Mouse (Mus musculus) midbrain, embryonic 14.5 days (tissue): ENCODE measurements around the gene Rab13. TPM values are rescaled to one million over a fixed set of nuclear protein-coding genes. Genes with fewer than 3 reads are reported as not detected.
A peak's percentile ranks its signal among the peaks of the same experiment; 100 is the strongest.
"Not testable (repeated sequence)": the region's sequence is repeated elsewhere in the genome, so short reads cannot be mapped to it uniquely, and the experiment has no call there.

Experiments
- ATAC-seq: fragments of 200-750 bp; cut with Nextera tagmentation; 2 replicates; pipeline ENCODE4 v1.8.0; 2017; ENCODE audit warnings: moderate number of reproducible peaks, moderate library complexity; ENCODE audit not compliant: low FRiP score, low TSS enrichment
- DNase-seq: peaks from one replicate; pipeline ENCODE4 v3.0.0-alpha.2; 2015
- H3K27ac ChIP-seq: fragments of 300-500 bp; sonication (generic); replicated peaks from 2 replicates; pipeline ENCODE4 v1.5.1; 2014; ENCODE audit warnings: mild to moderate bottlenecking, low read depth, low read length, moderate library complexity
- H3K27me3 ChIP-seq: fragments of 300-500 bp; sonication (generic); 2 replicates; pipeline ENCODE4 v1.6.1; 2014; ENCODE audit warnings: low read length, control low read depth, mixed read lengths; ENCODE audit not compliant: control insufficient read depth, insufficient read depth
- H3K36me3 ChIP-seq: fragments of 300-500 bp; sonication (generic); 2 replicates; pipeline ENCODE4 v1.6.1; 2014; ENCODE audit warnings: low read length, control low read depth; ENCODE audit not compliant: control insufficient read depth, insufficient read depth
- H3K4me1 ChIP-seq: fragments of 300-500 bp; sonication (generic); 2 replicates; pipeline ENCODE4 v1.6.1; 2014; ENCODE audit warnings: mild to moderate bottlenecking, antibody characterized with exemption, low read length, control low read depth; ENCODE audit not compliant: control insufficient read depth, insufficient read depth
- H3K4me2 ChIP-seq: fragments of 300-500 bp; sonication (generic); 2 replicates; pipeline ENCODE4 v1.6.1; 2014; ENCODE audit warnings: mild to moderate bottlenecking, low read length, moderate library complexity
- H3K4me3 ChIP-seq: fragments of 300-500 bp; sonication (generic); replicated peaks from 2 replicates; pipeline ENCODE4 v1.5.1; 2014; ENCODE audit warnings: low read depth, low read length
- H3K9ac ChIP-seq: fragments of 300-500 bp; sonication (generic); replicated peaks from 2 replicates; pipeline ENCODE4 v1.6.1; 2014; ENCODE audit warnings: mild to moderate bottlenecking, low read length, moderate library complexity
- H3K9me3 ChIP-seq: fragments of 300-500 bp; sonication (generic); 2 replicates; pipeline ENCODE4 v1.6.1; 2016; ENCODE audit warnings: low read length, control low read depth, mixed read lengths; ENCODE audit not compliant: control insufficient read depth
- WGBS: fragments of 180-500 bp; shearing (Covaris S2); extraction: QIAGEN DNeasy Blood & Tissue Kit; methylation state at CpG from one replicate; pipeline ENCODE4 v1.1.7; 2014; 5-methylcytosine and 5-hydroxymethylcytosine counted together
- polyA plus RNA-seq: library from polyadenylated mRNA; unstranded; fragments of >200 nt; fragmentation: Nextera tagmentation; extraction: Ambion mirVana; gene quantifications from 2 replicates; pipeline ENCODE4 v1.2.1, GENCODE M21; 2014

Gene Rab13
- polyA plus RNA-seq, 1 experiment from 2014 or later = 10.7 TPM

- no peak overlapping the region for H3K4me3 ChIP-seq
- no peak overlapping the region for H3K9ac ChIP-seq
- ATAC-seq = no peak
- no peaks in the 10 kb centered on the region for H3K27me3 ChIP-seq
- DNase-seq = no peak
- H3K4me1 ChIP-seq = peaks cover 12% of the 10 kb centered on the region; the same call in 1 of the 2 replicates
- H3K9me3 ChIP-seq = no peaks in the 10 kb centered on the region
- H3K27ac ChIP-seq = no peak overlapping the region
- H3K4me2 ChIP-seq = no peak overlapping the region
- 85% methylated on average over 10 of the region's 10 CpGs for WGBS
- H3K36me3 ChIP-seq = peaks cover 2% of the 10 kb centered on the region
Measured at GRCm38 (mm10) chr3:90241669-90242358, 28.3 kb downstream of the Rab13 start.

DNA sequence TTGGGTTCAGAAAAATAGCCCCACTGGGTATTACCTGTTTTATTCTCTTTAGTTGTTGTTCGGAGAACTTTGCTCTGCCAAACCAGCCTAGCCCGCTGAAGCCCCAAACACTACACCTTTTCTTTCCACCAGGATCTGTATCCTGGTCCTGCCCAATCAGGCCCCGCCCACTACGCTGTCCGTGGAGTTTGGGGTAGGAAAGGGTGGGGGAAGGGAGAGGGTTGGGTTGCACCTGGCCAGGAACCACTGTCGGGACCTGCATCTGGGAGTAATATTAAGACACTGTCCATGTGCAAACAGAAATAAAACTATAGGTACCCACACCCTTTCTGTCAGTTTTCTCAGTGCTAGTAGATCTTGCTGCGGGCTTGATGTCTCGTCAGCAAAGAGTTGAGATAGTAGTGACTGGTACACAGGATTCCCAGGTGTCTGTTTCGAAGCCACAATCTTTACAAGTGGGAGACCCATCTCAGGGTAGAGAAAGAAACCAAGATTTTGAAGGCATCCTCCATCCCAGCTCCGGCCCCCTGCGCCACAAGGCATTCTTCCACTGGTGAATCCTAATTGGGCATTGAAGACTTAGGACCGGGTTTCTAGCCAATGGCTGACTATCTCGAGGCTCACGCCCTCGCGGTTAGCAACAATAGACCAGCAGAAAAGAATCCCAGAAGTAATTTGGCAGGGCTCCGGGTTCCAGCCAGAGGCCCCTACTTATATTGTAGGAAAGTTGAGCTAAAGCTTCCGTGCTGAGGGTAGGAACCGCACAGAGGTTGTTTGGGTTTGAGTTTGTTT lies 29.7 kb downstream of the Rab13 start, which contains the start of gene Creb3l4:
Gene Creb3l4 (minus strand): TSS at position 529 of the 792 bp plus-strand sequence.
- Histone ChIP-seq H3K4me1 (peaks cover 12% of the 10 kb centered on the region; the same call in 1 of the 2 replicates), H3K4me3 (peak within 1 kb of the TSS; percentile 29), H3K36me3 (no peaks in the 10 kb centered on the region), H3K9ac (0 out of 2 replicates have a peak within 1 kb of the TSS, but pooled peaks have one; percentile 10), H3K27ac (peak within 1 kb of the TSS; percentile 32), H3K27me3 (no peaks in the 10 kb centered on the region), H3K4me2 (peak within 1 kb of the TSS; percentile 63), H3K9me3 (no peaks in the 10 kb centered on the region)
- 2% methylated on average over 19 of the region's 19 CpGs for WGBS
- ATAC-seq (peak; percentile 46; the same call in 1 of the 2 replicates), DNase-seq (peak; percentile 81)

- Histone ChIP-seq H3K27me3 (no peaks in the 10 kb centered on the region), H3K4me3 (no peak overlapping the region), H3K36me3 (no peaks in the 10 kb centered on the region), H3K27ac (no peak overlapping the region), H3K4me1 (peaks cover 21% of the 10 kb centered on the region), H3K9ac (no peak overlapping the region), H3K9me3 (no peaks in the 10 kb centered on the region), H3K4me2 (no peak overlapping the region)
- ATAC-seq (no peak), DNase-seq (no peak)
- 76% methylated on average over 2 of the region's 2 CpGs for WGBS
Measured at GRCm38 (mm10) chr3:90245406-90245805, 31.9 kb downstream of the Rab13 start.

- H3K4me2 ChIP-seq = peak overlapping the region; percentile 83
- no peaks in the 10 kb centered on the region for H3K9me3 ChIP-seq
- ATAC-seq (no peak), DNase-seq (no peak)
- WGBS = under 1% methylated on average over 3 of the region's 3 CpGs
- H3K9ac ChIP-seq = peak overlapping the region; percentile 75; the same call in 1 of the 2 replicates
- peak overlapping the region; percentile 63 for H3K4me3 ChIP-seq
- peaks cover 20% of the 10 kb centered on the region for H3K4me1 ChIP-seq
- H3K27ac ChIP-seq = peak overlapping the region; percentile 68
- peaks cover 10% of the 10 kb centered on the region; the same call in 1 of the 2 replicates for H3K36me3 ChIP-seq
- no peaks in the 10 kb centered on the region for H3K27me3 ChIP-seq
Measured at GRCm38 (mm10) chr3:90247630-90247959, 34.1 kb downstream of the Rab13 start.

GRCm38 (mm10) chr3:90247960-90248745 lies 34.7 kb downstream of the Rab13 start, which contains the start of gene Slc39a1:
TSS of gene Slc39a1 (plus strand) at chr3:90248172.
- Histone ChIP-seq H3K27ac (peak within 1 kb of the TSS; percentile 80), H3K4me2 (peak within 1 kb of the TSS; percentile 83), H3K27me3 (no peaks in the 10 kb centered on the region), H3K4me3 (peak within 1 kb of the TSS; percentile 63), H3K9ac (peak within 1 kb of the TSS; percentile 75), H3K9me3 (no peaks in the 10 kb centered on the region), H3K36me3 (peaks cover 10% of the 10 kb centered on the region; the same call in 1 of the 2 replicates), H3K4me1 (peaks cover 15% of the 10 kb centered on the region)
- ATAC-seq = peak; percentile 94
- peak; percentile 98 for DNase-seq
- WGBS = under 1% methylated on average over 44 of the region's 44 CpGs

GRCm38 (mm10) chr3:90248746-90249100 lies 35.2 kb downstream of the Rab13 start:
- peaks cover 10% of the 10 kb centered on the region; the same call in 1 of the 2 replicates for H3K36me3 ChIP-seq
- H3K9me3 ChIP-seq = no peaks in the 10 kb centered on the region
- no peak for ATAC-seq
- H3K27ac ChIP-seq = peak overlapping the region; percentile 80
- H3K4me2 ChIP-seq = peak overlapping the region; percentile 83
- H3K9ac ChIP-seq = peak overlapping the region; percentile 75
- H3K4me1 ChIP-seq = peaks cover 10% of the 10 kb centered on the region
- WGBS = 5% methylated on average over 10 of the region's 10 CpGs
- peak overlapping the region; percentile 63 for H3K4me3 ChIP-seq
- H3K27me3 ChIP-seq = no peaks in the 10 kb centered on the region
- no peak for DNase-seq

- no peaks in the 10 kb centered on the region for H3K9me3 ChIP-seq
- WGBS = 92% methylated on average over 6 of the region's 6 CpGs
- no peaks in the 10 kb centered on the region for H3K27me3 ChIP-seq
- ATAC-seq (no peak), DNase-seq (no peak)
- H3K4me1 ChIP-seq = peaks cover 16% of the 10 kb centered on the region
- no peak overlapping the region for H3K4me3 ChIP-seq
- H3K27ac ChIP-seq = no peak overlapping the region
- peaks cover 10% of the 10 kb centered on the region; the same call in 1 of the 2 replicates for H3K36me3 ChIP-seq
- H3K4me2 ChIP-seq = no peak overlapping the region
- H3K9ac ChIP-seq = no peak overlapping the region
Measured at GRCm38 (mm10) chr3:90250791-90251190, 37.3 kb downstream of the Rab13 start.

DNA sequence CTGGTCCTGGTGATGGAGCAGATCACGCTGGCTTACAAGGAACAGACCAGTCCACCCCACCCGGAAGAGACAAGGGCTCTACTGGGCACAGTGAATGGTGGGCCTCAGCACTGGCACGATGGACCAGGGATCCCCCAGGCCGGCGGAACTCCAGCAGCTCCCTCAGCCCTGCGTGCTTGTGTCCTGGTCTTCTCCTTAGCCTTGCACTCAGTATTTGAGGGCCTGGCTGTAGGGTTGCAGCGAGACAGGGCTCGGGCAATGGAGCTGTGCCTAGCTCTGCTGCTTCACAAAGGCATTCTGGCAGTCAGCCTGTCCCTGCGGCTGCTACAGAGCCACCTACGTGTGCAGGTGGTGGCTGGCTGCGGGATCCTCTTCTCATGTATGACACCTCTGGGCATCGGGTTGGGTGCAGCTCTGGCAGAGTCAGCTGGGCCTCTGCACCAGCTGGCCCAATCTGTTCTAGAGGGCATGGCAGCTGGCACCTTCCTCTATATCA lies 38.3 kb downstream of the Rab13 start:
- 90% methylated on average over 10 of the region's 12 CpGs for WGBS
- not testable (repeated sequence) for H3K4me2 ChIP-seq, ATAC-seq, DNase-seq, H3K27me3 ChIP-seq, H3K9ac ChIP-seq, H3K27ac ChIP-seq, H3K9me3 ChIP-seq, H3K4me3 ChIP-seq
- Histone ChIP-seq H3K4me1 (peaks cover 16% of the 10 kb centered on the region), H3K36me3 (peaks cover 11% of the 10 kb centered on the region)
